Mouse (Mus musculus) cerebellum, adult 2 months (tissue): ENCODE measurements around the gene Hap1.

Experiments
- CTCF ChIP-seq: fragments of 200-500 bp; IDR thresholded peaks from 2 replicates; pipeline ENCODE4 v1.5.1; 2011; ENCODE audit warnings: low read depth, mild to moderate bottlenecking, control low read depth, low read length, moderate library complexity, borderline replicate concordance; ENCODE audit not compliant: insufficient read depth
- POLR2A ChIP-seq: fragments of 200-500 bp; IDR thresholded peaks from 2 replicates; pipeline ENCODE4 v1.6.1; 2011; ENCODE audit warnings: low read length, control low read depth, borderline replicate concordance; ENCODE audit not compliant: insufficient read depth

- TF ChIP-seq CTCF (no peak), POLR2A (no peak)
Observed at GRCm38 (mm10) chr11:100386586-100386985, 30.7 kb upstream of the Hap1 start.
